Mouse (Mus musculus) lung, postnatal 36 days (tissue): ENCODE measurements around the gene Znfx1.
"Not testable (repeated sequence)": the region's sequence is repeated elsewhere in the genome, so short reads cannot be mapped to it uniquely, and the experiment has no call there.

Source experiments
- DNase-seq: peaks from one replicate; pipeline ENCODE4 v3.0.0; 2022; ENCODE audit warnings: mixed read lengths

The Znfx1 gene

DNA sequence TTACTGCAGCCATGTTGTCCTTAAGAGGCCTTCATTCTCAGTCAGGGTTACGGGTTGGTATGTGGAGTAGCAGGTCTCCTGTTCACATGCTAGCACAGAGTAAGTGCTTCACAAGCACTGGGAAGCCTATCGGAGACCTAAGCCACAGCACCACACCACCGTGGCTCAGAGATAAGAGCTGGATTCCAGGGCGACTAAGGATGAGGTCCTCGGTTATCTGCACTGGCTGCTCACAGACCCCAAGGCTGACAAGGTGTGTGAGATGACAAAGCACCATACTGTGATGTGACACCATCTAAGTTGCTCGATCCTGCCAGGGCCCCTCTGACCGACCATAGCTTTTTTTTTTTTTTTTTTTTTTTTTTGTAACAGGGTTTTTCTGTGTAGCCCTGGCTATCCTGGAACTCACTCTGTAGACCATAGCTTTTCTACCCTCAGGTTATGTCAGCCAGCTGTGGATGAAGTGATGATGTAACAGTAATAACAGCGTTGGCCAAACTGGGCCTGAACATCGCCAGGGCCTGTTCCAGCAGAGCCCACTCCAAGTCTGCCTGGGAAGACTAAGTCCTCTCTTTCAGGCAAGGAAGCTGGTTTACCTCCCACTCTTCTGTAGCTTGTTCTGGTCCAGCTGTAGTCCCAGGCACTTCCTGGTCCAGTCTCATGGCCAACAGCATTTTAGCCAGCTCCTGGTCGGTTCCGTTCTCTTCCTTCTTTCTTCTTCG is 19.3 kb downstream of the Znfx1 start:
- DNase-seq: no peak

DNA sequence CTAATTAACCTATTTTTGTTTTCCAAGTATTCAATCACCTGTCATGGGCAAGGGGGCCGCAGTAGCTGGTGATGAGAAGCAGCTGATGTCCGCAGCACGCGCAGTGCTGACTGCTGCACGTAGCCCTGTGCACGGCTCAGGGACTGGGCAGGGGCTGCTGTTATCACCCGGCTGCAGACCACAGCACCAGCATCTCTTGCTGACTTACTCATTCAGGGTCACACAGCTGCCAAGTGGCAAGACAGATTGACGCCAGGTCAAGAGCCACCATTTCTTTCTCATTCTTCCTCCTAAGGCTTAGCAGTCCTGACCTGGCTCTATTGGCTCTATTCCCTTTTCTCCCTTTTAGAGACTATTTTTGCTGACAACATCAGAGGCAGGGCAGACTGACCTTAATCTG is 23.4 kb downstream of the Znfx1 start:
- no peak for DNase-seq

DNA sequence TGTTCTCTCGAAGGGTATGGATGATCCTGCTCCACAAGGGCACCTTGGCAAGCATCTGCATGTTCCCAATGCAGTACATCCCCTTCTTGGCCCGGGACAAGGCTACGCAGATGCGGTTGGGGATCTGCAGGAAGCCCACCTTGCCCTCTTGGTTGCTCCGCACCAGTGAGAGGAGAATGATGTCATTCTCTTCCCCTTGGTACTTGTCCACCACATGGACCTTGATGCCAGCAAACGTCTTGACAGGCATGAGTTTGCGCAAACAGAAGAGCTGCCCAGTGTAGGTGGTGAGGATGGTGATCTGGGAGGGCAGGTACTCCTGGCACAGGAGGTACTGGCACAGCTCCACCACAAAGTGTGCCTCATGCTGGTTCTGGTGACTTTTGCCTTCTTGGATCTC is 24.1 kb downstream of the Znfx1 start:
- DNase-seq: no peak

DNA sequence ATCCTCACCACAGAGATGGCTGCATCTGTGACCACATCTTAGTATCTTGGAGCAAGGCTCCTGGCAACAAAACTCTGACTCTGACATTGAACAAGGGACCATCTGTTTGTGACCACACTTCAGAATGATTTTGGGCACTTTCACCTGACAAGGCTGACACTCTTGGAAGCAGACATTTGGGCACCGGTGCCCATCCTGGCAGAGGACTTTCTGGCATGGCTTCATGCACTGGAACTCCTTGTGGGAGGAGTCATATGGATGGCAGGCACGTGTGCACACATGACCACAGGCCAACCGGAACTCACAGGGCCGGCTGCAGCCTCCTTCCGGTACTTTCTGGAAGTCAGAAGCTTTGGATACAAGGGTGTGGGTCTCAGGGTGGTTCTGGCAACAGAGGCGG is 24.5 kb downstream of the Znfx1 start:
- DNase-seq: no peak

DNA sequence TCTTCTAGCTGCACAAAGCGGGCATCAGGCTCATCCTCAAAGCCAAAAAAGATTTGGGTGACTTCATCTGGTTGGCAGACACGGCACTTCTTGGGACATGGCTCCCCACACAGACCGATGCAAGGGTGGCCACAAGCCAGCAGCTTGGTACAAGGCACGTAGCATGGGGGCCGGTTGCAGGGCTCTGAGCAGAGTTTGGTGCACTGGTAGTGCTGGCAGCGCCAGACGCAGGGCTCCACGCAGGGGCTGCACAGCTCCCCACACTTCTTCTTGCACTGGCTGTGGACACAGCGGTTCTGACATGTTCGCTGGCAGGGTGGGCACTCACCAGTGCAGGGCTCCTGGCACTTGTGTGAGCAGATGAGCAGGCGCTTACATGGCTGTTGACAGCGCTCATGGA is 25.1 kb downstream of the Znfx1 start:
- no peak for DNase-seq

DNA sequence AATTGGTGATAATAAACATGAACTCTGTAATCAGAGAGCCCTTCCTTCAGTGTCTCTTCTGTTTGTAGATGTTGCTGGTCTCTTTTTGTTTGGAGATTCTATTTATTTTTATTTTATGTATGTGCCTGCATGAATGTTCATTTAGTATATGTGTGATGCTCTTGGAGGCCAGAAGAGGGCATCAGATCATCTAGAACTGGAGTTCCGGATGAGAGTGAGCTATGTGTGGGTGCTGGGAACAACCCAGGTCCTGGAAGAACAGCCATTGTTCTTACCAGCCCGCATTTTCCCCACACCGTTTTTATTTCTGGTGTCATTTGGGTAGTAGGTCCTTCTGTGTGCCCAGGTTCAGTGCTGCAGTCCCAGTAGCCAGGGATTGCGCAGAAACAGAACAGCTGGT is 32.3 kb downstream of the Znfx1 start:
- DNase-seq: no peak

DNA sequence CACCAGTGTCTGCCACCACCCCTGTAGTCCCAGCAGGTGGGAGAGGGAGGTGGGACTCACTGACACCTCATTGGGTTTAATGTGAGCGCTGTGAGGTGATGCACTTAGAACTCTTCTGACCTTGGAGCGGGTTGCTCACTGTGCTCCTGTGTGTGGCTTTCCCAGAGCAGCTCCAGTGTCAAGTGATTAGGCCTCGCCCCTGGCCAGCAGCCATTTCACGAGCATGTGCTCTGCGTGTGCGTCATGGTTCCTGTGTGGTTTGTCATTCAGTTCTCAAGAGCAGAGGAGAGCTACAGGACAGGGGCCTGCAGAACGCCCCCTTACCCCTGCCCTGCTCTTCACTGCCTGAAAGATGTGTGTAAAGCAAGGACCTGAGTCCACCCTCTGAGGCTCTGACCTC is 34.3 kb downstream of the Znfx1 start:
- DNase-seq: no peak

DNA sequence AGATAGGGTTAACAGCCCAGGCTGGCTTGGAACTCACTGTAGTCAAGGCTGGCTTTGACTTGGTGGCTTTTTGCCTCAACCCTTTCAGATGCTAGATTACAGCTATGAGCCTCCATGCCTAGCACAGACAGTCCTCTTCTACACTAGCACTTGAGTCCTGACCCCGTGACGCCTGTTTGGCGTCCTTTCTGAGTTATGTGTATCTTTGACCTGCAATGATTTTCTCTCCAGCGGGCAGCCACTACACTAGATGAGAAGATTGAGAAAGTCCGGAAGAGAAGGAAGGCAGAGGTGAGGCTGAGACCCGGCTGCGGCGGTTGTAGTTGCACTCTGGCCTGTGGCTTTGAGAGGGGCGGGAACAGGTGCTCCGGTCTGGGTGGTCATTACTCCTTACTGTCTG is 43.4 kb downstream of the Znfx1 start:
- no peak for DNase-seq

DNA sequence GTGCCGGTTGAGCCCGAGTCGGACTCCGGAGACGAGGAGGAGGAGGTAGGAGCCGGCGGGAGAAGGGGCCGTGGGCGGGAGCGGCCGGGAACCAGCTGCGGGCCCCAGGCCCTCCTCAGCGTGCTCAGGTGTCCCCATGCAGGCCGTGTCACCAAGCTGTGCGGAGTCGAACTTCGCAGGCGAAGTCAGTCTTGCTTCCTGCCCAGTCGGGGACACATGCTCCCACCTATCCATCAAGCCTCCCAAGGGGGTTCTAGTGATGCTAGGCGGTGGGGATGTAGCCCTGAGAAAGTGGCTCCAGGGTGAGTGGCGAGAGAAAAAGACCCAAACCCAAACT is 47.5 kb downstream of the Znfx1 start:
- no peak for DNase-seq

DNA sequence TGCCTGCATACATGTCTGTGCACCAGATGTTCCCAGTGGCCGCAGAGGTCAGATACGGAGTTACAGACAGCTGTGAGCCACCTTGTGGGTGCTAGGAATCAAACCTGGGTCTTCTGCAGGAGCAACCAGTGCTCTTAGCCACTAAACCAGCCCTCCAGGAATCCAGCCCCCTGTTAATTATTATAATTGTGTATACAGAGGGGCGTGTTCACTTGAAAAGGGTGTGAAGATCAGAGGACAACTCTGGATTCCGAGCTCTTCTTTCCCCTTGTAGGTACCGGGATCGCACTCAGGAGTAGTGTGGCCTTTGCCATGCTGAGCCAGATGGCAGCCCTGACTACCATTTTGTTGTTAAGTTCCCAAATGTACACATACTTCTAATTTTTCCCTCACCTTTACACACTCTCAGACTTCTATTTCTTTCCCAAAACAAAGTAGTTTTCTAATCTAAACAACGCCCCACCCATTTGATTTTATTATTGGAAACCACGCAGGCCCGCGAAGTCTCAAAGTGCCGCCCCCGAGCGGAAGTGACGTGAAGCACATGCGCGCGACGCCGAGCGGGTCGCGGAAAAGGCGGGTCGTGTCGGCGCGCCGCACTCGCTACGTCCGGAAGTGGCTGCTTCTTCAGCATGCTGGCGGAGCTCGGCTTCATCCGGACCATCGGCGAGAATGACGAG is 48.0 kb downstream of the Znfx1 start, which contains the start of gene Ddx27:
Ddx27 (plus strand) TSS at position 492 of the 680 bp plus-strand sequence.
- DNase-seq: peak; percentile 95

DNA sequence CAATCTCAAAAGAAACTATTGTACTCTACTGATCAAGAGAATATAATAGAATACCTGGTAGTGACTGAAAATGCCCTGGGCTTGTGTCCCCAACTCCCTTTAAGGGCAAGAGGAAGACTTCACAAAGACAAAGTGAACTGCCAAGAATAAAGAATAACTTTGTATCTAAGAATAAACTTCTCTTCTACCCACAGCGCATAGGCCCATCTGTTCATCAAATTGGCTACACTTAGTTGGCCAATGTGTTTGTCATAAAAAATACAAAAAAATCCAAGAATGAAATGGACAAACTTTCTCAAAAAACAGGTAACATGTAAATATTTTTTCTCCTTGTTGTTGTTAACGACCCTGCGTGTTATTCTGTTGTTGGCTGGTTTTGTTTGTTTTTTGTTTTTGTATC is 52.3 kb downstream of the Znfx1 start:
- DNase-seq: no peak

DNA sequence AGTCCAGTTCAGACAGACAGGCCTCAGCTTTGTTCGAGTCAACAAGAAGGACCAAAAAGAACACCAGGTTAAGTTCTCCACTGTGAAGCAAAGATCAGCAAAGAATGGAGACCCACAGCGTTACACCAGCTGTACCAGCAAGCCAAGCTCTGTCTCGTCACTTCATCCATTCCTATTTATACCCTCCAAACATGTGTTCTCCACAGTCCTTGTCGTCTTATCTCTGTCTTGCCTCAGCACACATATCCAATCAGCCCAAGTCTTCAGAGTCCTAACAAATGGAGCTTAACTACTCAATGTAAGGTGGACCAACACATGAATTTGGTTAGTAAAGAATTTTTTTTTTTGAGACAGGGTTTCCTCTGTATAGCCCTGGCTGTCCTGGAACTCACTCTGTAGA is 53.3 kb downstream of the Znfx1 start:
- DNase-seq: no peak

DNA sequence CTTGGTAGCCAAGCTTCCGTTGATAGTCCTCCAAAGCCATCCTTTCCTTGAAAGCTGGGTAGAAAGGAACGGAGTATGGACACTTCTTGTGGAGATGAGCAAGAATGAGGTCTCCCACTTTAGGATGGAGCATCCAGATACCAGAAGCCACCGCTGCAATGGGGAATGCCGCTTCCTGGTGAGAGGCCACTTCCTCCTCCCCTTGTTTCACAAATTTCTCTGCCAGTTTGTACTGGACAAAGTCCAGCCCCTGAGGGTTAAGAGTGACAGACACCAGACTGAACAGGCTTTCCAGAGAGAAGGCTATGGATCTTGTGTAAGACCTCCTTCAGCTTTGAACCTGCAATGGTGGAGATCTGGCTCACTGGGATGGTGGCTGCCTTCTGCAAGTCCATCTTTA is 55.2 kb downstream of the Znfx1 start:
- not testable (repeated sequence) for DNase-seq

DNA sequence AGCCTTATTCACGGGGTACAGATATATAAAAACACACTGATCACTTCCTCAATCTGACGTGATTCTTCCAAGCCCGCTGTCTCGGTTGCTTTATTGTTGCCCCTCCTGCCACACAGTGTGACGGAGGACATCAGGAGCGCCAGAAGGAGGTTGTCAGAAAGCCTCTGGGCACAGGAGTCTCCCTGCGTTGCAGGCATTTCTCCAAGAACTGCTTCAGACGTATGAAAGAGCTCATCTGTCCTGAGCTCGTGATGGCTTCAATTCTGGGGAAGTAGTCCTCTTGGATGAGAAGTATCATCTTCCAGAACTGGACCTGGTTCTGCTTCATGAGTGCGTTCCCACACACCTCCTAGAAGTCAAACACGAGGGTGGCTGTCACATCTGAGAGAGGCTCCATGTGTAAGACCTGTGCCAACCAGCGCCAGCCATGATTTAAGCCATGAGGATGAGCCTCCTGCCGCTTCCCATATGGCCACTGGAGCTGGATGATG is 55.8 kb downstream of the Znfx1 start:
- DNase-seq: no peak

DNA sequence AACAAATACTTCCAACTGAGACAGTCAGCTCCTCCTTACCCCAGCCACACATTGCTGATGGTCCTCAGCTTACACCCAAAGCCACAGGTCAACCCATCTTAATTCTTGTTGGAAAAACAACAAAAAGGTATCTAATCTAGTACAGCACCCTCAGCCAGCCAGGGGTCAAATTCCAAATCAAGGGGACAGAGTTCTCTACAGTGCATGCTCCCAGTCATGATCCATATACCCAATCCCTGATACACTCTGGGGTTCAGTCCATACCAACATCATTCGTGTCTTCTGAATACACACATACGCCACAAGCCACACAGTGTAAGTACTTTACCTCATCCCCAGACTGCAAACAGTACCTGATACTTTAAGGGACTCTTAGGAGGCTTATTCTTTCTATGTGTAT is 56.5 kb downstream of the Znfx1 start:
- DNase-seq: no peak

DNA sequence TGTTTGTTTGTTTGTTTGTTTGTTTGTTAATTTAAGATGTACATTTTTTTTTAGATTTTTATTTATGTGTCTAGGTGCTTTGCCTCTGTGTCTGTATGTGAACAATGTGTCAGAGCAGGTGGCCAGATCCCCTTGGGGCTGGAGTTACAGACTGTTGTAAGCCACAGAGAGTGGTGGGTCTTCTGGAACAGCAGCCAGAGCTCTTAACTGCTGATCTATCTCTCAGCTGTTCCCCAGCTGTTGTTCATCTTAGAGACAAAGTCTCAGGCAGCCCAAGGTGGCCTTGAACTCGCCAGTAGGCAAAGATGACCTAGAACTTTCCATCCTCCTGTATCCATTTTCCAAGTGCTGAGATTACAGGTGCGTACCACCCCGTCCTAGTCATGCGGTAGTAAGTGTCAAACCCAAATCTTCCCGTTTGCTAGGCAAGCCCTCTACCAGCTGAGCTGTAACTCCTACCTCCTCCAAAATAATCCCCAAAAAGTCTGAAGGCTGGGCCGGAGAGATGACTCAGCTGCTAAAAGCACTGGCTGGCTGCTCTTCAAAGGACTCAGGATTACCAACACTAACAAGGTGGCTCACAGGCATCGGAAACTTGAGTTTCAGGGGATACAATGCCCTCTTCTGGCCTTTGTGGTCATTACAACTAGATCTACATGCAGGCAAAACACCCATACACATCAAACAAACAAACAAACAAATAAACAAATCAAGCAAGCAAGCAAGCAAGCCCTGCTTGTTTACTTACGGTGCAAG is 58.5 kb downstream of the Znfx1 start:
- DNase-seq: peak; percentile 91

DNA sequence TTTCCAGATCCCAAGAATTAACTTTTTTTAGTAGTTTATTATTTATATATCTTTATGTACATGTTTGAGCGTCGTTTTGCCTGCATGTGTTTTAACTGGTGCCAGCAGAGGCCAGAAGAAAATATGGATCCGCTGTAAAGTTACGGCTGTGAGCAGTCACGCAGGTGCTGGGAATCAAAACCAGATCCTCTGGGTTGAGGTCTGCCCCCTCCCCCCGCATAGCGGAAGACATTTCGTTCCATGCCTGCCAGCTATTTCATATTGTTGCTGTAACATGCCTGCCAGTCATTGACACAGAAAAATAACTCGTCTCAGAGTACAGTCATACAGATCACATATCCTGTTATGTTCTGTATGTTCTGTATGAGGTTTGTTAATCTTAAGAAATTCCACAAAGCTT is 61.3 kb downstream of the Znfx1 start:
- DNase-seq: no peak

DNA sequence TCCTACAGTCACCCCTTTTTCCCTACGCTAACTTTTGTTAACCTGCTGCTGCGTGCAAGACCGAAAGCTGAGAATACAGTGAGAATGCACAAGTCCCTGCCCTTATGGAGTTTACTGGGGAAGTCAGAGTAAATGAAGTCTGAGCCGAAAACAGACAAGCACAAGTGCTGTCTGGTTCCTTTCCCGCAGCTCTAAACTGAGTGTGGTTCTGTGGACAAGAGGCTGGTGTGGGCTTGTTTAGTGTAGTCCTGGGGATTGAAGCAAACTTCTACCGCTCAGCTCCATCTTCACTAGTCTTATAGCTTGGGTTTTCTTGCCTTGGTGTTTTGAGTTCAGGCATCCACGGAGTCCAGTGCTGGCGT is 66.3 kb downstream of the Znfx1 start:
- DNase-seq: no peak

DNA sequence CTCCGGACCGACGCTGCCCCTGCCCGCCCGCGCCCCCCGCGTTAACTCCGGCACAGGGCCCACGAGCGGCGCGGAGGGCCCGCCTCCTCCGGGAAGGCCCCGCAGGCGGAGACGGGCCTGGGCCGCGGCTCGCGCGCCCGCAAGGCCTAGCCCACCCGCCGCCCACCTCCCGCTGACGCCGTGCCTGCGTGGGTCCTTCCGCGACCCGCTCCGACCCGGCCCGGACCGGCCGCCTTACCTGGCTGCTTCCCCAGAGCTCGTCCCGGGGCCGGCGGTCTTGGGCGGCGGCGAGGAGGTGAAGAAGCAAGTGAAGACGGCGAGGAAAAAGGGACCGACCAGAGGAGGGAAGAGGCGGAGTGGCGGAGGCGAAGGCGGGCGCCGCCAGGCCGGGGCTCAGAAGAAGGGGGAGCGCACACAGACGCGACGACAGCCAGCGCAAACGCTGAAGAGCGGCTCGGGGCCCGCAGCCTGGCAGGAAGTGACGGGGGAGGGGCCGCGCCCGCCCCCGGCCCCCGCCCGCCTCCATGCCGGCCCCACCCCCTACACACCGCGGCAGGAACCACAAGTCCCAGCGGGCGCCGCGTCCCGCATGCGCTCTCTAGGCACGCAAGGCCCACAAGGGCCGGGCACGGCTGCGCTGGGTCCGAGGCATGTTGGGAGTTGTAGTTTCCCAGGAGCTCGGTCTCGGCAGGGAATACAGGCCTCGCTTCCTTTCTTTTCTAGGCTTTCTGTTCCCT is 66.9 kb downstream of the Znfx1 start, which contains the start of gene Stau1:
Stau1 (minus strand) TSS at position 504 of the 737 bp plus-strand sequence.
- peak; percentile 98 for DNase-seq

DNA sequence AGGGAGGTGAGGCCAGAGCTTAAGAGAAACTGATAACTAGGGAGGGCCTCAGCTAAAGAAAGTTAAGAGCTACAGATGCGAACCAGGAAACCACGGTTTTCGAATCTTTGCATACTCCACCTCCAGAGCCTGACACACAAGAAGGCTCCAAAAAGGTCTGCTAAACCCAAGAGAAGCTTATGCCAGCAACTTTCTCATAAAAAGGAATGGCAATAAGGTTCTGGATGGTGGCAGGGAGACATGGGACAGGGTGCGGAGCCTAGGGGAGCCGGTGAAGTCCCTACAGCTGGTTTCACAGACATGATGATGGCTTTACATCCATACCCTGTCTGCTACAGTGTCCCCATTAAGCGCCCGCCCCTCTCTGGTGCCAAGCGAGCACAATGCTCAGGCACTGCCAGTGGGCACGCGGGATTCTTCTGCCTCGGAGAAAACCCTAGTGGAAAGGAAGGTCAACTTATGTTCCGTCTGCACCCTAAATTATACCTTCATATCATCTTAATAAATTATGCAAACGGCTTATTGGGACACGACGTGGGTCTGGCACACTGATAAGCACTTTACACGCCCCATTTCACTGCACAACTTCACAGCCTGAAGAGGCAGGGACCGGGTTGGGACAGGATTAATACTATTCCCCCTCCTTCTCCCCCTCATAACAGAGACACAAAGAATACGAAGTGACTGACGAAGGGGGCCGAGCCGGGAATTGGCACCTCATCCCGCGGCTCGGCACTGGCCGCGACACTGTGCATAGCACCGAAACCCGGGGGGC is 67.6 kb downstream of the Znfx1 start:
- no peak for DNase-seq

DNA sequence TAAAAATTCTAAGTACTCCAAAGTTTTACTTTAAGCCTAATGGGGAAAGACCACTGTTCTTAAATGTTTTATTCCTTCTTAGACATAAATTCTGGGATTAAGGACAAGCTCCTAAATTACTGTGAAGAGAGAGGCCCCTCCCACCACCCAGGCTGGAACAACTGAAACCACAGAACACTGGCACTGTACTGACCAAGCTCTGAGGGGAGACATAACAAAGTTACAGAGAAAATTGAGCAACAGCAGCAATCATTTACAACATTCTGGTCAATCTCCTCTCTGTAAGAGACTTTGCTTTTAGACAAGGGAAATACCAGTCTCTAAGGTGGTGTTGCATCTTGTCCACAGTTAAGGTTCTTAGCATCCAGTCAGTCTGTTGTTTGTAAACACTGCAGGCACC is 70.9 kb downstream of the Znfx1 start:
- DNase-seq: peak; percentile 57

DNA sequence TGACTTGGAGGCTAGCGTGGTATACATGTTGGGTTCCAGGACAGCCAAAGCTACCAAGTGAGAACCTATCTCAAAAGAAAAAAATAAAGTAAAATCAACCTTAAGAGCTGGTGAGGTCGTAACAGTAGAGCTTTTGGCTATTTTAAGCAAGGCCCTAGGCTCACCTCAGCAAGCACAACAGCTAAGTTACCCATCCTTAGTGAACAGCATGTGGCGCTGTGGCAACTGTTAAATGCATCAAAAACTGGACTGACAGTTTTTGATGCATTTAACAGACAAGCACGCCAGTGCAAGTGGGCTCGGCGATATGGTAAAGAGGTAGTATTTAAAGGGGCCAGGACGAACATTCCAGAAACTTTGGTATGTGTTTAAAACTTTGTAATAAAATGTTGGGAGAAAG is 72.0 kb downstream of the Znfx1 start:
- DNase-seq: no peak
